Mouse (Mus musculus): ENCODE measurements around the gene Plin3. TPM values are rescaled to one million over a fixed set of nuclear protein-coding genes. Genes with fewer than 3 reads are reported as not detected.
"Not testable (repeated sequence)": the region's sequence is repeated elsewhere in the genome, so short reads cannot be mapped to it uniquely, and the experiment has no call there.

Plin3 gene
- polyA plus RNA-seq, 1 experiment from 2014 or later = 26.8 TPM

DNA sequence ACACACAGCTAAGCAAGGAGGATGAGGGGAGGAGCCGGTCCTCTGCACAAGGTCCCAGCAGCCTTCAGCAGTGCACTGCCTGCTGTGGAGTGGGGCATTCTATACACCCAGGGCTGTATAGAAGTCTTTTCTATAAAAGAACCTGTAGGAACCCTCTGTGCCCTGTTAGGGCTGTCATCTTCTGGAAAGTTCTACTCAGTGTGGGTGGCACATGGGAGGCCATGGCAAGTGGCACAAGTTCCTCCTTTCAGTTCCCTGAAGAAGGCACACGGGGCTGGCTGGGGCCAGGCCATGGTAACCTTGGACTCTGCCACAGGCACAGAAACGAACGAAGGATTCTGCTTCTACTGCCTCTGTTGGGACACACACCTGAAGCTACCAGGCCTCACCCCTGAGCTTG is 27.7 kb downstream of the Plin3 start:
- DNase-seq (no peak), ATAC-seq (no peak)
- WGBS (ENCODE audit: insufficient replicate concordance) = 62% methylated on average over 4 of the region's 4 CpGs
- no peak for TF ChIP-seq CTCF (IDR thresholded peaks at IDR 0.05; ENCODE audit: low read depth)
- no peak for TF ChIP-seq EP300 (IDR thresholded peaks at IDR 0.05; ENCODE audit: low read depth)
- H3K9ac ChIP-seq (replicated peaks) = no peak overlapping the region
- H3K27ac ChIP-seq (ENCODE audit: low read depth) = peak overlapping the region; percentile 52
- no peaks in the 10 kb centered on the region for H3K27me3 ChIP-seq (ENCODE audit: insufficient read depth, low read length)
- H3K4me2 ChIP-seq (ENCODE audit: low read depth, low read length) = no peak overlapping the region
- peaks cover 26% of the 10 kb centered on the region for H3K4me1 ChIP-seq (ENCODE audit: insufficient read depth)
- peaks cover 26% of the 10 kb centered on the region for H3K36me3 ChIP-seq (replicated peaks; ENCODE audit: insufficient read depth, low read length)
- no peak overlapping the region for H3K4me3 ChIP-seq (ENCODE audit: low read depth, low read length)
- no peaks in the 10 kb centered on the region for H3K9me3 ChIP-seq (ENCODE audit: low read length)

DNA sequence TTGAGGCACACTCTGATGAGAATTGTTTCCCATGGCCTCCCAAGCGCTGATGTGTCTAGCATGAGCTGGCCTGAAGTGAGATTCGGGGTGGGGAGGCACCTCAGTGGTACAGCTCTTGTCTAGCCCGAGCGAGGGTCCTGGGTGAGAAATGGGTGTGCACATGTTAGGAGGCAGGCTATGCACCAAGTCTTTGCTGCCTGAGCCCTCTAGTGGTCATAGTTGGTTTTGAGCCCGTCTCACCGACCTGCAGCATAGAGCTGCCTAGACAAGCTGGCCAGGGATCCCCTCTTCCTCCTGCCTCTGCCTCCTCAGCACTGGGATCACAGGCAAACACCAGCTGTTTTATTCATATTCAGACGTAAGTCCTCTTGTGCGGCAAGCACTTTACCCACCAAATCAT is 28.7 kb downstream of the Plin3 start:
- H3K4me2 ChIP-seq (ENCODE audit: low read depth, low read length) = no peak overlapping the region
- peaks cover 30% of the 10 kb centered on the region for H3K36me3 ChIP-seq (replicated peaks; ENCODE audit: insufficient read depth, low read length)
- H3K4me1 ChIP-seq (ENCODE audit: insufficient read depth) = peaks cover 31% of the 10 kb centered on the region
- TF ChIP-seq CTCF (IDR thresholded peaks at IDR 0.05; ENCODE audit: low read depth) = peak; percentile 94
- no peak for TF ChIP-seq EP300 (IDR thresholded peaks at IDR 0.05; ENCODE audit: low read depth)
- no peaks in the 10 kb centered on the region for H3K9me3 ChIP-seq (ENCODE audit: low read length)
- no peak overlapping the region for H3K9ac ChIP-seq (replicated peaks)
- no peaks in the 10 kb centered on the region for H3K27me3 ChIP-seq (ENCODE audit: insufficient read depth, low read length)
- H3K27ac ChIP-seq (ENCODE audit: low read depth) = no peak overlapping the region
- H3K4me3 ChIP-seq (ENCODE audit: low read depth, low read length) = no peak overlapping the region
- DNase-seq (peak; percentile 84), ATAC-seq (peak; percentile 63)
- 24% methylated on average over 8 of the region's 8 CpGs for WGBS (ENCODE audit: insufficient replicate concordance)

DNA sequence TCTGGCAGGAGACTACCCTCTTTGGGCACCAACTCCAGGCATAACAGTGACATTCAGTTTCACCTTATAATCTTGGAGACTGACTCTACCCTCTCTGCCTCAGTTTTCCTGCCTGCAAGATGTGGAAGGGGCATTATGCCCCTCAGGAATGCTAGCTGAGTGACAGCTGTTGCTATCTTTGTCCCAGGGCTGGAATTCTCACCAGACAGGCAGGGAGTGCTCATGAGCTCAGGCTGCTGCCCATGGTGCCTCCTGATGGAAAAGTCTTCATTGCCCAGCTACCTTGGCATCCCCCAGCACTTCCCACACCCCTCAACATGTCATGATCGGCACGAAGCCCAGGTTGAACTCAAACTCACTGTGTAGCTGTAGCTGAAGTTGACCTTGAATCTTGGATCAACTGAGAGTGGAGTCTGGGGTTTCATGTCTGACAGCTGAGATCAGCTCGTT is 30.0 kb downstream of the Plin3 start:
- H3K27ac ChIP-seq (ENCODE audit: low read depth) = no peak overlapping the region
- H3K4me2 ChIP-seq (ENCODE audit: low read depth, low read length) = no peak overlapping the region
- no peaks in the 10 kb centered on the region for H3K9me3 ChIP-seq (ENCODE audit: low read length)
- peaks cover 39% of the 10 kb centered on the region for H3K4me1 ChIP-seq (ENCODE audit: insufficient read depth)
- TF ChIP-seq CTCF (IDR thresholded peaks at IDR 0.05; ENCODE audit: low read depth) = no peak
- no peak for TF ChIP-seq EP300 (IDR thresholded peaks at IDR 0.05; ENCODE audit: low read depth)
- 69% methylated on average over 3 of the region's 3 CpGs for WGBS (ENCODE audit: insufficient replicate concordance)
- DNase-seq (no peak), ATAC-seq (no peak)
- no peak overlapping the region for H3K4me3 ChIP-seq (ENCODE audit: low read depth, low read length)
- H3K36me3 ChIP-seq (replicated peaks; ENCODE audit: insufficient read depth, low read length) = peaks cover 30% of the 10 kb centered on the region
- H3K9ac ChIP-seq (replicated peaks) = no peak overlapping the region
- no peaks in the 10 kb centered on the region for H3K27me3 ChIP-seq (ENCODE audit: insufficient read depth, low read length)

DNA sequence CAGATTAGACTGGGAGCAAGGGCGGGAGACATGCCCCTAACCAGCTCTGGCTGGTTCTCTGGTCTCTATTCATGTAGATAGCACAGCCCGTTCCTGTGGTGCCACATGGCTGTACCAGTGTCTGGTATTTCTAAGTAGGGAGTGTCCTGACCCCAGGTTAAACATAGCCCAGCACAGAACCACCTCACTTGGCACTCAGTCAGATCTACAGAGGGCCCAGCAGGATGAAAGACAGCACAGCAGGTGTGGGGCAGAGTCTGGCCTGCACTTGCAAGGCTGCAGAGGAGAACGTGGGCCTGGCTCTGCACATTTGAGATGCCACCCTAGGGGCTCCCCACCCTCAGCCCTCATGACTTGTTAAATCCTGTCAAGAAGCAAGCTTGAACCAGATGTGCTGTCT is 31.5 kb downstream of the Plin3 start:
- Histone ChIP-seq H3K36me3 (replicated peaks; ENCODE audit: insufficient read depth, low read length) (peaks cover 30% of the 10 kb centered on the region), H3K4me2 (ENCODE audit: low read depth, low read length) (no peak overlapping the region), H3K4me1 (ENCODE audit: insufficient read depth) (peaks cover 39% of the 10 kb centered on the region), H3K9ac (replicated peaks) (no peak overlapping the region), H3K9me3 (ENCODE audit: low read length) (no peaks in the 10 kb centered on the region), H3K27ac (ENCODE audit: low read depth) (no peak overlapping the region), H3K27me3 (ENCODE audit: insufficient read depth, low read length) (no peaks in the 10 kb centered on the region), H3K4me3 (ENCODE audit: low read depth, low read length) (no peak overlapping the region)
- WGBS (ENCODE audit: insufficient replicate concordance) = 68% methylated on average over 3 of the region's 3 CpGs
- ATAC-seq (no peak), DNase-seq (no peak)
- TF ChIP-seq EP300 (IDR thresholded peaks at IDR 0.05; ENCODE audit: low read depth) (no peak), CTCF (IDR thresholded peaks at IDR 0.05; ENCODE audit: low read depth) (no peak)

DNA sequence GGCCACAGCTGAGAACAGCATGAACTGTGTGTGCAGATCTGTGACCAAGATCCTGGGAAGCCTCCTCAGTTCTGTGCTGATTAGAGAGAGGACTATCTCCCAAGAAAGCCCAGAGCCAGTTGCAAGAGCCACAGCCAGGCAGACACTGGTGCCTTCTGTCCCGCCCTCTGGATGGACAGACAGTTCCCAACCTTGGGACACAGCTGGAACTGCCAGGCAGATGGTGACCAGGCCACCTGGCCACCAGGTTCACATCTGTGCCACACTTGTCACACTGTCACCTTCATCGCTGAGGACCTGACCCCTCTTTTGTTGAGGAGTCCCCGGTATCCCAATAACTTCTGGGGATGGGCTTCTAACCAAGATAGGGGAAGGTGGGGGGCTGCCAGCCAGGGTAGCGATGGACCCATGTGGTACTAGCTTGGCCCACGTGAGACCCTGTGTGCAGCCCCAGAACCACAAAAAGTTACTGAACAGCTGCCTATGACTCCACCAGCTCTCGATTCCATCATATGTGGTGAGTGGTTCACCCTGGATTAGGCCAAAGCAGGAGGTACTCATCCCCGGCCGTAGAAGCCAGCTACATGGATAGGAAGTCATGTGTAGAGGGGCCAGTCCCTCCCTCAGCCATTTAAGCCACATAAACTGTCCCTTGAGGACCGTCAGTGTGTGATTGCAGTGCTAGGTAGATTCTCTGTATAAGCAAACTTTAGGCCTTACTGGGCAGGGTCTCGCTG is 33.2 kb downstream of the Plin3 start:
- Histone ChIP-seq H3K27me3 (ENCODE audit: insufficient read depth, low read length) (no peaks in the 10 kb centered on the region), H3K4me2 (ENCODE audit: low read depth, low read length) (0 out of 2 replicates have a peak overlapping the region, but pooled peaks have one; percentile 6), H3K4me1 (ENCODE audit: insufficient read depth) (peaks cover 34% of the 10 kb centered on the region), H3K9me3 (ENCODE audit: low read length) (no peaks in the 10 kb centered on the region), H3K9ac (replicated peaks) (peak overlapping the region; percentile 22; the same call in 1 of the 2 replicates), H3K4me3 (ENCODE audit: low read depth, low read length) (no peak overlapping the region), H3K27ac (ENCODE audit: low read depth) (no peak overlapping the region), H3K36me3 (replicated peaks; ENCODE audit: insufficient read depth, low read length) (peaks cover 30% of the 10 kb centered on the region)
- WGBS (ENCODE audit: insufficient replicate concordance) = 82% methylated on average over 10 of the region's 10 CpGs
- TF ChIP-seq CTCF (IDR thresholded peaks at IDR 0.05; ENCODE audit: low read depth) (no peak), EP300 (IDR thresholded peaks at IDR 0.05; ENCODE audit: low read depth) (no peak)
- no peak for ATAC-seq
- DNase-seq = no peak

DNA sequence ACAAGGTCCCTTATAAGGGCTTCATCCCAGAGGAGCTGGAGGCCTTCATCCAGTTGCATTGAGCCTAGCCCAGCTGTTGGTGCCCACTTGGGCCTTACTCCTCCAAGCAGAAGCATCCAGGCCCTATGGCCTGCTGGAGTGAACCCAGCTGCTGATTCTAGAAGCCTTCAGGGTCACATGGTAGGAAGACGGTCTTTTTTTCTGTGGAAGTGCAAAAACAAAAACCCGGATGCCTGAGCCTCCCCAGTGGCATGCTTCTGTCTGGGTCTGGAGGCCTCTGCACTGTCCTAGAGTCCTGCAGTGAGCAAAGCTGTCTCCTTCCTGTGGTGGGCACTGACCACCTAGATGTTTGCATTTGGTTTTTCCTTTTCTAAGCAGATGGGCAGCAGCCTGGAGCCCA is 33.9 kb downstream of the Plin3 start:
- not testable (repeated sequence) for H3K9ac ChIP-seq (replicated peaks); H3K4me3 ChIP-seq (ENCODE audit: low read depth, low read length)

DNA sequence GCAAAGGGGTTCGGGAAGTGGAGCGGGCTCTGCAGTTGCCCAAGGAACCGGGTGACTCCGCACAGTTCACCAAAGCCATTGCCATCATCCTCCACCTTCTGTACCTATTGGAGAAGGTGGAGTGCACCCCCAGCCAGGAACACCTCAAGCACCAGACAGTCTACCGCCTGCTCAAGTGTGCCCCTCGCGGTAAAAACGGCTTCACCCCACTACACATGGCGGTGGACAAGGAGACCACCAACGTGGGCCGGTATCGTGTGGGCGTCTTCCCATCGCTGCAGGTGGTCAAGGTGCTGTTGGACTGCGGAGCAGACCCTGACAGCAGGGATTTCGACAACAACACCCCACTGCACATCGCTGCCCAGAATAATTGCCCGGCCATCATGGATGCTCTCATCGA is 34.4 kb downstream of the Plin3 start:
- not testable (repeated sequence) for ATAC-seq; H3K27ac ChIP-seq (ENCODE audit: low read depth); H3K9me3 ChIP-seq (ENCODE audit: low read length); H3K9ac ChIP-seq (replicated peaks); DNase-seq; H3K4me3 ChIP-seq (ENCODE audit: low read depth, low read length); H3K27me3 ChIP-seq (ENCODE audit: insufficient read depth, low read length)
- Histone ChIP-seq H3K4me2 (ENCODE audit: low read depth, low read length) (peak overlapping the region; percentile 87; the same call in 1 of the 2 replicates), H3K36me3 (replicated peaks; ENCODE audit: insufficient read depth, low read length) (peaks cover 30% of the 10 kb centered on the region), H3K4me1 (ENCODE audit: insufficient read depth) (peaks cover 34% of the 10 kb centered on the region)
- WGBS (ENCODE audit: insufficient replicate concordance) = 91% methylated on average over 19 of the region's 19 CpGs

More for the DNA sequence above, 33.9 kb downstream of the Plin3 start:
- H3K27ac ChIP-seq (ENCODE audit: low read depth); ATAC-seq; H3K4me2 ChIP-seq (ENCODE audit: low read depth, low read length); DNase-seq; H3K27me3 ChIP-seq (ENCODE audit: insufficient read depth, low read length); H3K9me3 ChIP-seq (ENCODE audit: low read length): not testable (repeated sequence)
- Histone ChIP-seq H3K36me3 (replicated peaks; ENCODE audit: insufficient read depth, low read length) (peaks cover 30% of the 10 kb centered on the region), H3K4me1 (ENCODE audit: insufficient read depth) (peaks cover 34% of the 10 kb centered on the region)
- WGBS (ENCODE audit: insufficient replicate concordance) = 67% methylated on average over 2 of the region's 2 CpGs

Data from liver, postnatal 0 days (tissue).